Mouse (Mus musculus) stomach, postnatal 0 days (tissue): ENCODE measurements at regions not wholly inside any gene's neighbourhood (a gene's known extent, or its start where the extent isn't known, plus 50 kb on each side); places are given as distances from the start of the nearest gene placed in this dataset.
"Not testable (repeated sequence)": the region's sequence is repeated elsewhere in the genome, so short reads cannot be mapped to it uniquely, and the experiment has no call there.

ENCODE experiments used
- ATAC-seq: fragments of 200-750 bp; cut with Nextera tagmentation; 2 replicates; pipeline ENCODE4 v1.8.0; 2017; ENCODE audit not compliant: low FRiP score, low TSS enrichment
- DNase-seq: peaks from one replicate; pipeline ENCODE4 v3.0.0-alpha.2; 2016; ENCODE audit warnings: low spot score
- H3K27ac ChIP-seq: fragments of 300-500 bp; sonication (generic); replicated peaks from 2 replicates; pipeline ENCODE4 v1.5.1; 2014; ENCODE audit warnings: mild to moderate bottlenecking, control low read depth
- H3K27me3 ChIP-seq: fragments of 300-500 bp; sonication (generic); 2 replicates; pipeline ENCODE4 v1.6.1; 2014; ENCODE audit warnings: low read length; ENCODE audit not compliant: control insufficient read depth, insufficient read depth
- H3K36me3 ChIP-seq: fragments of 300-500 bp; sonication (generic); 2 replicates; pipeline ENCODE4 v1.6.1; 2014; ENCODE audit warnings: low read length, mixed read lengths; ENCODE audit not compliant: control insufficient read depth, insufficient read depth
- H3K4me1 ChIP-seq: fragments of 300-500 bp; sonication (generic); replicated peaks from 2 replicates; pipeline ENCODE4 v1.6.1; 2014; ENCODE audit warnings: antibody characterized with exemption; ENCODE audit not compliant: control insufficient read depth, insufficient read depth
- H3K4me2 ChIP-seq: fragments of 300-500 bp; sonication (generic); replicated peaks from 2 replicates; pipeline ENCODE4 v1.6.1; 2014; ENCODE audit warnings: low read depth, mild to moderate bottlenecking, control low read depth, moderate library complexity
- H3K4me3 ChIP-seq: fragments of 300-500 bp; sonication (generic); 2 replicates; pipeline ENCODE4 v1.5.1; 2014; ENCODE audit warnings: low read depth, low read length, control low read depth
- H3K9ac ChIP-seq: fragments of 300-500 bp; sonication (generic); 2 replicates; pipeline ENCODE4 v1.6.1; 2014; ENCODE audit warnings: mild to moderate bottlenecking, low read length, control low read depth, mixed read lengths
- H3K9me3 ChIP-seq: fragments of 300-500 bp; sonication (generic); 2 replicates; pipeline ENCODE4 v1.6.1; 2016; ENCODE audit warnings: low read length; ENCODE audit not compliant: control insufficient read depth
- CTCF ChIP-seq: IDR thresholded peaks from 2 replicates; pipeline ENCODE4 v1.5.1; 2016; ENCODE audit warnings: antibody characterized with exemption, low read depth, mild to moderate bottlenecking, moderate library complexity
- EP300 ChIP-seq: optimal IDR thresholded peaks from 2 replicates; pipeline ENCODE3; 2016; ENCODE audit warnings: antibody characterized with exemption
- WGBS: fragments of 180-500 bp; shearing (Covaris S2); extraction: QIAGEN DNeasy Blood & Tissue Kit; methylation state at CpG from one replicate; pipeline ENCODE4 v1.1.7; 2014; 5-methylcytosine and 5-hydroxymethylcytosine counted together

DNA sequence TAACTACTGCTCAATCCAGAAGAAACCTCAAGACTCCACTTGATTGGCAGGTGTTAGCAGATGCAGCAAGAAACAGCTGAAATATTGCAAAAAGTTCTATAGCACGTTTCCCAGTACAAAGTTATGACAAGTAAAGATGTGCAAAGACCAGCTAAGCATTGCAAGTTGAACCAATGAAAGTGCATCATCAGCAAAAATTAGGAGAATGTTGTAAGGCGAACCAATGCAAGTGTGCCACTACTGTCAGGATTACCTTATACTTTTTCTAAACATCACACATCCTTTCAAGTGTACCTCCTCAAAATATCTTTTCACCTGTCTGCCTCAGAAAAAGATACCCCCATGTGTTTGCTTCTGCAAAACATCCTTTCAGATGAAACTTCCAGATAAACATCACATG, 244.7 kb downstream of the Slco6d1 start:
- H3K27ac ChIP-seq, result no peak overlapping the region
- no peaks in the 10 kb centered on the region for H3K9me3 ChIP-seq
- H3K9ac ChIP-seq, result no peak overlapping the region
- H3K4me1 ChIP-seq, result no peaks in the 10 kb centered on the region
- no peaks in the 10 kb centered on the region for H3K27me3 ChIP-seq
- WGBS, result 74% methylated on average over 2 of the region's 2 CpGs
- no peaks in the 10 kb centered on the region for H3K36me3 ChIP-seq
- ATAC-seq (no peak), DNase-seq (no peak)
- TF ChIP-seq CTCF, result no peak
- TF ChIP-seq EP300, result no peak
- H3K4me2 ChIP-seq, result no peak overlapping the region
- H3K4me3 ChIP-seq, result no peak overlapping the region

DNA sequence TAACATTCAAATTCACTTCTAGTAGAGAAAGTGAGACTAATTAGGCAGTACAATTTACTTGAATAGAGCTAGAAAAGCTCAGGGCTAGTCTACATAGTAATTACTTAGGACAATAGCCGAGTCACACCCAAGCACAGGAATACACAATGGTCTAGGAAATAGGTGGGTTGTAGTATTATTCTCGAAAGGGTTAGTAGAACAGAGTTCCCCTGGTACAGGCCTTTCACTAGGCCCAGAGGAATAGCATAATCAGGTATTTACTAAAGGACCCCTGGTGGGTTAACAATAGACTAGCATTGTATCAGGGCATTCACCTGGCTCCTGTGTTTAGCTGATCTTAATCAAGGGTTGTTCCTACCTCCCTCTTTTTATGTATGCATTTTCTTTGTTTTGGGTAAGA, 246.5 kb downstream of the Slco6d1 start:
- H3K27ac ChIP-seq, DNase-seq, H3K9ac ChIP-seq, H3K9me3 ChIP-seq, H3K27me3 ChIP-seq, H3K4me3 ChIP-seq, ATAC-seq, H3K36me3 ChIP-seq, H3K4me2 ChIP-seq, H3K4me1 ChIP-seq: not testable (repeated sequence)
- 72% methylated on average over 2 of the region's 2 CpGs for WGBS

DNA sequence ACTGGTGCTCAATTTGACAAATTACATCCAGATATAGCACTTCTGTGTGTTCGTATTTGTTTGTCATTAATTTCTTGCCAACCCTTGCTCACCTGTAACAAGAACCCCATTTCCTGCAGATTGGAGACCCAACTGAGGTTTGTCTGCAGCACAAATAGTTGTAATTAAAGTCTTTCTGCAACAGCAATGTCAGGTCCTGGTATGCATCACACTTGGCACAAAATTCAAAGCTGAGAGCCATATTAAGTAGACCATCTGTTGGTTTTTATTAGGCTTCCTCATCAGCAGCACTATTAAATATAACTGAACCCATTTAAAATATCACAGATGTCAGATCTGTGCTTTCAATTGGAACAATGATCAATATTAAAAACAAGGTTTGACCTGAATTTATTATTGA, 247.0 kb downstream of the Slco6d1 start:
- H3K36me3 ChIP-seq, result no peaks in the 10 kb centered on the region
- no peak for DNase-seq
- H3K9me3 ChIP-seq, result no peaks in the 10 kb centered on the region
- H3K27ac ChIP-seq, result no peak overlapping the region
- H3K27me3 ChIP-seq, result no peaks in the 10 kb centered on the region
- no peak overlapping the region for H3K4me2 ChIP-seq
- no peak overlapping the region for H3K9ac ChIP-seq
- TF ChIP-seq CTCF (no peak), EP300 (no peak)
- H3K4me3 ChIP-seq, result no peak overlapping the region
- ATAC-seq, result no peak
- H3K4me1 ChIP-seq, result no peaks in the 10 kb centered on the region
- 81% methylated on average over 1 of the region's 1 CpGs for WGBS

DNA sequence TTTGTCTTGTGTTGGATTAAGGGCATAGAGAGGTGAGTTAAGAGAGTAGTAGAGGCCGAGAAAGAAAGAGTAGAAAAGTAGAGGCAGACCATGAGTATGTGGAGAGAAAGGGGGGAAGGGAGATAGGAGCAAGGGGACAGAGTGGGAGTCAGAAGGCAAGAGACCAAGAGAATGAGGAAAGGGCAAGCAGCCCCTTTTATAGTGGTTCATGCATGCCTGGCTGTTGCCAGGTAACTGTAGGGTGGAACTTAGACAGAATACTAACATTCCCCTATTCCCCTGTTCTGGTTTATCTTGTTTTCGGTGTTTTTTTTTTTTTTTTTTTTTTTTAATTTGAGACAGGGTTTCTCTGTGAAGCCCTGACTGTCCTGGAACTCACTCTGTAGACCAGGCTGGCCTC, 247.7 kb downstream of the Slco6d1 start:
- WGBS, result 74% methylated on average over 2 of the region's 2 CpGs

DNA sequence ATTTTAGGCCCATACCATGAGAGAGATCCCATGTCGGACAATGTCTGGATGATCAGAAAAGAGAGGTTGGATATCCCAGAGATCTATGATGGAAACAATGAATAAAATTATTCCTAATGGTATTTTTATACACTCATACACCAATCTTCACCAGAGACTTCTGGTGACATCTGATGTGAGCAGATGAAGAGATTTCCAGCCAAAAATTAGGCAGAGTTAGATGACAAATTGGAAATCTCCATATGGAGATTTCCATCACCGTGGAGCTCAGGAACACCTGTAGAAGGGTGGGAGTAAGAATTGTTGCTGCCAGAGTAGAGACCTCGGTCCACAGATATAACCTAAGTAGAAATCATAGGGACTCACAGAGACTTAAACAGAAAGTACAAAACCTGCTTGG, 257.8 kb downstream of the Slco6d1 start:
- no peak for TF ChIP-seq CTCF
- TF ChIP-seq EP300, result no peak
- WGBS, result 82% methylated on average over 3 of the region's 3 CpGs
- Histone ChIP-seq H3K27me3 (no peaks in the 10 kb centered on the region), H3K4me3 (no peak overlapping the region), H3K36me3 (no peaks in the 10 kb centered on the region), H3K9ac (no peak overlapping the region), H3K9me3 (no peaks in the 10 kb centered on the region), H3K4me2 (no peak overlapping the region), H3K27ac (no peak overlapping the region), H3K4me1 (no peaks in the 10 kb centered on the region)
- no peak for ATAC-seq
- no peak for DNase-seq

More for the DNA sequence above, 247.7 kb downstream of the Slco6d1 start:
- Histone ChIP-seq H3K9me3 (no peaks in the 10 kb centered on the region), H3K36me3 (no peaks in the 10 kb centered on the region), H3K27ac (no peak overlapping the region), H3K27me3 (no peaks in the 10 kb centered on the region), H3K4me3 (no peak overlapping the region), H3K9ac (no peak overlapping the region), H3K4me1 (no peaks in the 10 kb centered on the region), H3K4me2 (no peak overlapping the region)
- no peak for ATAC-seq
- no peak for DNase-seq
- TF ChIP-seq CTCF, result no peak
- TF ChIP-seq EP300, result no peak

DNA sequence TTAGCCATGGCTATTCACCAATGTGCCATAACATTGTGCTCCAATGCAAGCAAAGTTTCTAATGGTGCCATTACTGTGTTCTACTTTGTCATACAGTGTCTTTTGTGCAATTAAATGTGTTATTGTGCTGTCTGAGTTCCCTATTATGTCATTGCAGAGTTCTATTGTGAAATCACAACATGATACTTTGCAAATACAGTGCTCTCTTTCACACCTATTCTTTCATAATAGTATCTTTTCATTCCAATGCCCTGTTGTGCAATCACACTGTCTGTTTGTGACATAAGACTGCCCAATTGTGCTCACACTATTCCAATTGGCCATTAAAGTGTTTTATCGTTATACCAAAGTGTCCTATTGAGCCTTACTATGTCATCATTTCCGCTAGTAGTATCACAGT, 292.9 kb downstream of the Slco6d1 start:
- Histone ChIP-seq H3K36me3 (no peaks in the 10 kb centered on the region), H3K27ac (no peak overlapping the region), H3K4me1 (no peaks in the 10 kb centered on the region), H3K4me2 (no peak overlapping the region), H3K4me3 (no peak overlapping the region), H3K9me3 (no peaks in the 10 kb centered on the region), H3K9ac (no peak overlapping the region), H3K27me3 (no peaks in the 10 kb centered on the region)
- DNase-seq (no peak), ATAC-seq (no peak)
- 85% methylated on average over 2 of the region's 2 CpGs for WGBS
- TF ChIP-seq EP300 (no peak), CTCF (no peak)
